Mouse (Mus musculus): Measurements from ENCODE around the gene Pikfyve.

Pikfyve gene

DNA sequence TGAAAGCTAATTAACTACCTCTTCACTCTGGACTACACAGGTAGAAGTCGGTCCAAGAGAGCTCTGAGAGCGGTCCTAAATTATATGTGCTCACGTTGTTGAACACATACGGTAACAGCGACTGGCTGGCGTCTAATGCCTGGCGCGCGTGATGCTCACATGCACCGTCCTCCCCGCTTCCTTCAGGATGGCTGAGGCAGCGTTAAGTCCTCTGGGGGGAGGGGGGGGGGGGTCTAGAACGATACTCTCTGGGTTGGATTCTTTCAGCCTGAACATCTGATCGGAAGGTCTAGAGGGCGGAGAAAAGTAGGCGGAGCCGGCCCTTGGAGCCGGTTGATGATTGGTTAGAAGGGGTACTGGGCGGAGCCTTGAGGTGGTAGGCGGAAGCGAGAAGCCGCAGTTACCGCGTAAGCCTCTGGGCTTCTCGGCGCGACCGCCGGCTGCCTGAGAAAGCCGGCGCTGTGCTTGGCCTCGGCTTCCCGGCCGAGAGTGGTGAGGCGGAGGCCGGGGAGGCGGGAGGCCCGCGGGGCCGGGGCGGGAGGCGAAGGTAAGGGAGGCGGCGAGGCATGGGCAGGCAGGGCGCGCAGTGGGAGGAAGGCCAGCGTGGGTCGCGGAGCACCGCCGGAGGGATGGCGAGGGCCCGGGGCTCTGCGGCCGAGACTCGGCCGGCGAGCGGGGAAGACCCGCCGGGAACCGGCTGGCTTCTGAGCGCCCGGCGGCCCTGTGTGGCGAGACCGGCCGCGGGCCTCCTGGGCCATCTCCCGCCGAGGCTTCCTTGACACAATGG, at the start of gene Pikfyve, which contains the start of gene Idh1:
Pikfyve (plus strand) TSS at position 397 of the 787 bp plus-strand sequence.
Idh1 (minus strand) TSS at position 214 of the 787 bp plus-strand sequence.
- in situ Hi-C loops (cut with MboI, MseI), result no loop called here

DNA sequence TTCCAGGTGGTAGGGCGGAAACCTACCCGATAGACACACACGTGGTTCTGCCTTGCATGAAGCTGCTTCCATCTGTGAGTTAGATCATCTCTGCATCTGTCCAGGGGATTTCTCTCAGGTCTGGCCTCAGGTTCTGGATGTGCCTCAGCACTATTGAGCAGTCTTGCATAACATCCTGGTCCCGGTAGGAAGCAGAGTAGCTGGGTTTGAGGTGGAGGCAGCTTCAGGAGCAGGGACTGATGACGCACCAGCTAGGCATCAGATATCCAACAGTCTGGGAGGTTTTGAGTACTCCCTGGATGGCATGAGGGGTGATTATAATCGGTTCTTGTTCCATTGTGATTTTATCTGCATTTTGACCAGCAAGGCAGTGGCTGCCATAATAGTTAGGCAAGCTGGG, 48.9 kb upstream of the Pikfyve start:
- in situ Hi-C loops (cut with MboI, MseI), result no loop called here

DNA sequence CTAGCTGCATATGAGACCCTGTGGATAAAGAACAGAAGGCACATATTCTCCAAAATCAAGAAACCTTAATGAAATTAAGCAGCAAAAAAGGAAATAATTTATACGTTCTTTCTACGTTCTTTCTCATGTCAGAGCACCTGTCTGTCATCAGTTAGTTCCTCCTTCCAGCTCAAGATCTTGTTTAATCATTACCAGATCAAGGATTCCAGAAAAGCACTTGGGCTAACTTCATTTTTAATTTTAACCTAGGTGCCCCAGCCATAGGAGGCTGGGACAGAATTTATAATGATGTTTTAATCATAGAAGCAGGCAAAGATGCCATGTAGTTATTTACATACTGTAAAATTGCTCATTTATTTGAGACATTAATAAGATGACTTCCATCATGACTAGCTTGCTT, 41.7 kb upstream of the Pikfyve start:
- in situ Hi-C loops (cut with MboI, MseI), result no loop called here

DNA sequence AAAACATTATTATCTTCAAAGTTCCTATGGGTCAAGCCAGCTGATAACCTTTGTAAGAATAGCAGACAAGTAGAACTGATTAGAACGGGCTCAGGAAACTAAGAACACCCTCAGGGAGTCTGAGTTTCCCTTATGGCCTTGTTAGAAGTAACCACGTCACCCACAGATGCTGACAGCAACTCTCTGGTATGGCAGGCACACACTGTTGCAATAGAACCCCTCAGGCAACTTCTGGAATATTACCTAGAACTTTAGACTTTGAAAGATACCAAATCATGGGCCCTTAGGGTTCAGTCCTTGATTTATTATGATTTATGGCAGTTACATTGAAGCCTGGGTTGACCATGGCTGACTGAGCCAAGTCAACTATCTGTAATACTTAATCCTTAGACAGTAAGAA, 39.9 kb upstream of the Pikfyve start:
- in situ Hi-C loops (cut with MboI, MseI), result no loop called here

DNA sequence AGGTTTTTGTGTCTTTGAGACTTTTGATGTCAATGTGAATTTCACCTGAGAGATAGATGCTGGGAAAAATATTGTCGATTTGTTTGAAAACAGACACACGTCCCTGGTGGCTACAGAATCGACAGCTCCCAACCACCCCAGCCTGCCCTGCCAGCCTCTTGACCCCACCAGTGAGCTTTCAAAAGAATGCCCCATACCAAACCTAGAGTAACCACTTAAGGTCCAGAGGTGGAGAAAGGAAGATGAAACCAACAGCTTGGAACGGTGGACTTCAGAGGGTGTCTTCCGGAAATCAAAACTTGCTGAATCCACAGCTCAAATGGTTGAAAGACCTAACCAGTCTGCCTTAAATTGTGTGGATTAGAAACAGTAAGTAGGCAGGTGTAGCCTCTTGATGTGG, 39.2 kb upstream of the Pikfyve start:
- in situ Hi-C loops (cut with MboI, MseI), result no loop called here

DNA sequence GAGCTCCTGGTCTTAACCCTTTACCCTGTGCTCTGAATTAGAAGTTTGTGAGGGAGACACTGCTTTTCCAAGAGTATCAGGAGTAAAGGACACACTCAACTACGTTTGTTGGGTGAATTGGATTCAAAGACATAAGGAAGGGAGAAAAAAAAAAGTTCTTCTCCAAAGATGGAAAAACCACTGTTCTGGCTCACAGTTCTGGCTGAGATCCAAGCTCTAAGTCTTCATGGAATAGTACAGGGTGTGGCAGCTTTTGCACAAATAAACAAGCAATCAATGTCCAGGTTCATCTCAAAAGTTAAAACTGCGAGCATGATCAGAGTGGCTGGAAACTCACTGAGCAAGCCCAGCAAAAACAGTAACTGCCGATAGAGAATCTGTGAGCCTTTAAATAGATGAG, 38.5 kb upstream of the Pikfyve start:
- in situ Hi-C loops (cut with MboI, MseI), result no loop called here

DNA sequence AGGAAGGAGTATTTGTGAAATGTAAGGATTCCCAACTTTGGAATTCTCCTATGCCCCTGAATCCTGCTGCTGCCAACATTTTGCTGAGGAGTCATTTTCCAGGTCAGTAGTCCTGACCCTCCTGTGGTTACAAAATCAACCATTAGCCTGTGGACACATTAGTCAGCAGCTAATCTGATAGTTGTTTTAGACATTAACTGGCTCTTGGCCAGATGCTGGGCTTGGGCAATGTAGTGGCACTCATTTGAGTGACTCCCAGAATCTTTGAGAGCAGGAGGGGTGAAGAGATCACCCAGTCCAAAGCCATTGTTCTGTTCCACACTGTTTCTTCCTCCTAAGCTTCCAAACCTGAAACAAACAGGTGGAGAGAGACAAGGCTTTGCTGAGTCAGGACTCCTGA, 31.7 kb upstream of the Pikfyve start:
- in situ Hi-C loops (cut with MboI, MseI), result no loop called here

DNA sequence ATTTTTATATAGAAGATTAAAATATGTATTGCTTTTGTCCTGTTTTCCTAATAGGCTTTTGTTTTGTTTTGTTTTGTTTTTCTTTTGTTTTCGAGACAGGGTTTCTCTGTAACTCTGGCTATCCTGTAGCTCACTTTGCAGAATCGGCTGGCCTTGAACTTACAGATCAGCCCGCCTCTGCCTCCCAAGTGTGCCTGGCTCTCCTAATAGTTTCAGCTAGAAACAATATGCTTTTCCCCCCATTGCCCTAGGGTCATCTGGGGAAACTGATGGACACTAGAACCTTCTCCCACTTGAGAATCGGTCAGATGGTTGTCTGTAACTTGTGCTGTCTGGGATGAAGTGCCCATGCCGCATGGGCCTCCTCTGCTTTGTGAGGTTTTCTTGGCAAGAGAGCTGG, 30.4 kb upstream of the Pikfyve start:
- in situ Hi-C loops (cut with MboI, MseI), result no loop called here

DNA sequence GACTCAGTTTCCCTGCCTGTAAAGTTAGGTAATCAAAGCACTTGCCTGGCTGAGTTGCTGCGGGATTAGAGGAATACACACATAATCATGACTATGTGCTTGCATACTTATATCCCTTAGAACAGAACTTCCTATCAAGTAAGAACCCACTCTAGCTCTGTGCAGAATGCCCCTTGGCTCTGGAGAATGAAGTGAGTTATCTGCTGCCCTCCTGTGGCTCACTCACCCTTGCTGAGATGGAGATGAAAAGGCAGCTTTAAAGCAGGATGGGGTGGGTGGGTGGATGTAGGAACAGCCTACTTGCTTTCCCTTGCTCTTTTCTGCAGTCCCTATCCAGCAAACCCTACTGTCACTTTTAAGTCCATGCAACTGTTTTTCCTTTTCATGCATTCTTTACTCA, 24.3 kb upstream of the Pikfyve start:
- in situ Hi-C loops (cut with MboI, MseI), result no loop called here

DNA sequence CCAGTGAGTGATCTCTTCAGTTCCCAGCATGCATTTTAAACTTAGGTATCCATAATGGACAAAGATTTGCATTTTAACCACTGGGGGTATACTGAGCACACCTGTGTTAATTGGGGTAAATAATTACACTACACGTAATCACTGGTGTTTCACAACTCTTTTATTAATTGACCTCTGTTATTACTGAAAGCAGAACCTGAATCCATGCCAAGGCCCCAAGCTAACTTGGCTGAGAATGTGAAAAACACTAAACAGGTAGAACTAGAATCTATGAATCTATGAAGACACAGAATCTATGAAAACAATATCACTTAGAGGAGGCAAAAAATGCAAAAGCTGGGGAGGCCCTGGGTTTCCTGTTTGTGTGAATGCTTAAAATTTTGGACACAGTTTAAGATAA, 19.0 kb upstream of the Pikfyve start:
- in situ Hi-C loops (cut with MboI, MseI), result no loop called here

DNA sequence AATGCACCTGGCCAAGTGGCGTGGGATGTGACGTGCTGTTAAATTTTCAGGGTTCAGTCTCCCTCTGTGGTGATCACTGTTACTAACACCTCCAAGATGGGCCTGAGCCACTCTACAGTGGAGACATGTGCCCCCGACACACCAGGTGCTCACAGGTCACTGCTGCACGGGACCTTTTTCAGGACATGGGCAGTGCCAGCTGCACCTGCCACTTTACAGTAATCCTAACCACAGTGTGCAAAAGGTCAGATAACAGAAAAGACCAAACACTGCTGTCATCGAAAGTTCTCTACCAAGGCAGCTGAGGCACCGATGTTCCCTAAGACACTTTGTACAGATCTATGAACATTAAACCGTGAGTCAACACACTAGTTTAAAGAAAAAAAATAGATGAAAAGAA, 16.9 kb upstream of the Pikfyve start:
- in situ Hi-C loops (cut with MboI, MseI), result no loop called here

DNA sequence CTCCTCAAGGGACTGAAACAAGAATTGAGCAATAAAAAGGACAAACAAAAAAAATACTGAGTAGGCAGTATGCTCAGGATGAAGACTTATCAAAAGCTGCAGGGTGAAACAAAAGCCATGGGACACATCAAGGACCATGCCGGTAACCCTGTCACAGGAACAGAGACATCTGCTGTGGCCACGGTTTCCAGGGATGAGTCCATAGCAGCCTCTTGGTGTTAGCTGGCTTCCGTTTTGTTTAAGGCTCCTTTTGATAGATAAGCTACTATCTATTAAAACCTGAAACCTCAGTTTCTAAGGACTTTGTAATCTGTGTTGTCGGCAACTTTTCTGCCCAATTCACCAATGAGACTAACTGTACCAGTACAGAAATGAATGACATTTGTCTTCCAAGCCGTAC, 16.5 kb upstream of the Pikfyve start:
- in situ Hi-C loops (cut with MboI, MseI), result no loop called here

DNA sequence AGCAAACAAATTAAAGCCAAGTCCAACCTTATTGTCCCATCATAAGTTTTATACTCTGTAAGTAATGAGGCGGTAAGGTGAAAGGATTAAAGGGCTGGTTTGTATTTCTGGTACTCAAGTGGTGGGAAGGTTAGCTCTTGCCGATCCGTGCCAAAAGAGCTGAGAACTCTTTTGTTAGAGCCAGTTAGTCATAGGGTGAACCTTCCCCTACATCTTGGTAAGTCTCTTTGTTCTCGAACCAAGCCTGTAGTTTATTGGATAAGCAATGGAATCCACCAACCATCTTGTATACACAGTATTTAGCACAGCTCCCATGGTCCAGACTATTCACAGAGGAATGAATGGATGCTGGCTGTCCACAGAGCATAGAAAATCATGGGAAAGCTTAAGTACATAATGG, 14.9 kb upstream of the Pikfyve start:
- in situ Hi-C loops (cut with MboI, MseI), result no loop called here

DNA sequence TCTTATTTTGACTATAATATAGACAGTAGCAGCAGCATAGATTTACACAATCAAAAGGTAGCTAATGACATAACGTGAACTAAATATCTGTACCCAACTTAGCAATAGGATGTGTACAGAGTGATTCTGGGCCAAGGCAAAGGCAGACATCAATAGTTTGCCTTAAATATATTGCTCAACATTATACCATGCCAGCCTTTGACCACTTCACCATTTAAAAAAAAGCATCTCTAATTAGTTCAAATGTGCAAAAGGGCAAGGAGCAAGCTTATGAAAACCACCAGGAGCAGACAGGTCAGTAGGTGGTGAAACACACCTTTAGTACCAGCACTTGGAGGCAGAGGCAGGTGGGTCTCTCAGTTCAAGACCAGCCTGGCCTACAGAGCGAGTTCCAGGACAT, 12.8 kb upstream of the Pikfyve start:
- in situ Hi-C loops (cut with MboI, MseI), result no loop called here

DNA sequence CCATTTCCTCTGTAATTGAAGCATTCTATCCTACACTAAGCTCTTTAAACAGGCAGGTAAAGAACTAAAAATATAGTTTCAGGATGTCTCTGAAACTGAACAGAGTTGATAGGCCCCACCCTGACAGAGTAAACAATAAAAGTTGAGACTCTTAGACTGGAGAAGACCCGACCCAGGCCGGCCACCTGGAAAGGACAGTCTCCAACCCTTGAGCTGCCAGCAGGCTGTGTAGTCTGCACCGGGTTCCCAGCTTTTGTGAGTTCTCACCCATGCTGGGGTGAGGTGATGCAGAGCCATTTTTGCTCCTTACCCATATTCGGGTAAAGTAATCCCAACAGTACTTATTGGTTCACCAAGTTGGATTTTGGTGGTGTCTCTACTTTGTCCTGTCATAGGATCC, 10.3 kb upstream of the Pikfyve start:
- in situ Hi-C loops (cut with MboI, MseI), result no loop called here

DNA sequence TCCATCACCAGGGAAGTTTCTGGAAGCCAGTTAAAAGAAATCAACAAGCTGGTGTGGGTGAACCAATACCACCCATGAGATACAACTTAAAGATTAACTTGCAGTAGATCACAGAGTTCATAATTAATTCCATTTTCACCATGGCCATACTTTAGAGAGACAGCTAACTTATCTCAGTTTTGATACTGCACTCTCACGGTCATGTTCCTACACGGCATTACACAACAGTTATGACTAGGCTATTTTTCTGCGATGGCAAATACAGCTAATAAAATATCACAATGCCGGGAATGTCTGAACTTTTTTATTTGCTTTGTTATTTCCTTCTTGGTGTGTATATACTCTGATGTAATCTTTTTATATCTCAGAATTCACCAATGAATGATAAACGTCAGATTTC, 9.6 kb upstream of the Pikfyve start:
- in situ Hi-C loops (cut with MboI, MseI), result no loop called here

DNA sequence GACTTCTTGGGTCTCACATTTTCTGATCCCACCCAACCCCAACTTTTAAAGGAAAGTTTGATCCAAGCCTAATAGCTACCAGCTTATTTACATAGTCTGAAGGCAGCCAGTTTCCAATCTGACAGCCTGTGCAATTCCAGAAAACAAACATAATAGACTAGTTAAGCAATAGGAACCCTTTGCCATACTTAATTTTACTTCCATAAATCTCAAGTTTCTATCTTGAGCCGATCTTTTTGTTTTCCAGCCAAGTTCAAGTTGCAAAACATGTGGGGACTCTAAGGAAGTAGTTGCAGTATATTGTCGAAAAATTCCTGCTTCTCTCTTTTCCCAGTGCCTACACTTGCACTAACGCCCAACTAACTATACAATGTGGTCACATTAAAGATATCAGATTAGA, 9.0 kb upstream of the Pikfyve start:
- in situ Hi-C loops (cut with MboI, MseI), result no loop called here

DNA sequence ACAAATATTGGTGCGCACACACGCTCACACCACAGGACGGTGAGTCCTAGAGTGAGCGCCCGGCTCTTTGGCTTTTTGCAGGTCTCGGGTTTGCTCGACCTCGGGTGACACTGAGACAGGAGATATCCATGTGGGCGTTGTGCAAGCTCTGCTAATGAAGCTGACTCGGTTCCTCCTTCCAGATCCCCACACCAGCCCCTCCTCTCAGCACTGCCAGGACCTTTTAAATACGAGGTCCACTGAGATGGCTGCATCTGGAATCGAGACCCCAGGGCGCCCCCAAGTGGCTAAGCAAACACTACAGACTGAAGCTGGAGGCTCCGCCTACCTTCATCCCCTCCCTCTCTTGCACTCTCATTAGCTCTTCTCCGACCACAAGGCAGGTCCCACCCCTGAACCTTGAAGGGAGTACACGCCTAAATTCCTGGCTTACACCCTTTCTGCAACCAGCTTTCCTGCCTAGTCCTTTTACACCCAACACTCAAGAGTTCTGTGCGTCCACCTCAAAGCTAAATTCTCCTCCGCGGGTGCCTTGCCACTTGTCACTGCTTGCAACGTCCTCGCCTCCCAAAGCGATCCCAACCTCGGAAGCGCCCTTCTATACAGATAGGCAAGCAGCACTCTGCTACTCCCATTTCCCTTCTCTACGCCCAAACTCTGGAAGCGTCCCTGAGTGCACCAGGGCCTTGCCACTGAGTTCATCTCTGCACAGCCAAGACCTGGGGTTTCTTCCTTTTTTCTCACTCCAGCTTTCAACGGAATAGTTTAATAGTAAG, 8.2 kb upstream of the Pikfyve start:
- in situ Hi-C loops (cut with MboI, MseI), result no loop called here

DNA sequence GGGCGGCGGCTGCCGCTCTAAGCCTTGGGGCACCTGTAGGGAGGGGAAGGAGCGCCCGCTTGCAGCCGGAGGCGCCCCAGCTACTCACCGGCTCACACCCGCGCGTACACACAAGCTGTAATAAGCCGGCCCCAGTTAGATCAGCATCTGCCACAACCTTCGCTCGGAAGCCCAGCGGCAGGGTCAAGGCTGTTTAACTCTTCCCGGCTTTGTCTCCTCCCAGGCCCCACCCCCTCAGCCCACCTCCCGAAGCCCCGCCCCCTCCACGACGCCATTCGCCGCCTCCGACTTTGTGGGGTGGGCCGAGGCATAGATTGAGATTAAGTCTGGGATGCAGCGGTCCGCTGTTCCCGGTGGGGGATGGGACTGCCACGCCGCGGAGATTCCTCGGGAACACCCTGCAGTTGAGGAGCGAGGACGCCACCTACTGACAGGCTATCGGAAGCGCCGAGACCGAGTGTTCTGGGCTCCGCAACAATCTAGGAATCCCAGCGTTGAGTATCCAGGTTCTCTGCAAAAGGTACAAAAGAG, 7.5 kb upstream of the Pikfyve start:
- in situ Hi-C loops (cut with MboI, MseI), result no loop called here

DNA sequence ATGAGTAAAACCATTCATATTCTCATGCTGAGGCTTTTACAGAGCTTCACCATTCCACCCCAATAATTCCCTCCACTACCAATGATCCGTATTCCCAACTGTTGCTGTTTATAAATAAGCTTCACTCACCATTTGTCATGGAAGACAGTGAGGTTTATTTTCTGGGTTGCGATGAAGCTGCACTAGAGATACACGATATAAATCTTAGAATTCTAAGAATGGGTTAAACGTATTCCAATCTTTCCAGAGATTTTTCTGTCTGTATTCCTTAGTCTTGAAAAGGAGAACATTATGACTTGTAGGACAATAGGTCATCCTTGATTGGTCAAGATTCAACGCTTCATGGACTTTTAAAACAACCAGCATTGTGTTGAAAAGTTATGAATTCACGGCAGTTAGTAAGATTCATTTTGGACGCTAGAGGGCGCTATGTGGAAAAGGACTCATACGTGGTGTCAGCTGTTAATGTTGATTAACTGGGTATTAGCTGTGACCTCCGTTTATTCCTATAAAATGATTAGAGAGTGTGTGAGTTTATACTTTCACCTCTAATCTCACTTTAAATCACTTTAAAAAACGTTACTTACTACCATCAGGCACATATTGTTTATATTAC, 6.7 kb upstream of the Pikfyve start:
- in situ Hi-C loops (cut with MboI, MseI), result no loop called here

DNA sequence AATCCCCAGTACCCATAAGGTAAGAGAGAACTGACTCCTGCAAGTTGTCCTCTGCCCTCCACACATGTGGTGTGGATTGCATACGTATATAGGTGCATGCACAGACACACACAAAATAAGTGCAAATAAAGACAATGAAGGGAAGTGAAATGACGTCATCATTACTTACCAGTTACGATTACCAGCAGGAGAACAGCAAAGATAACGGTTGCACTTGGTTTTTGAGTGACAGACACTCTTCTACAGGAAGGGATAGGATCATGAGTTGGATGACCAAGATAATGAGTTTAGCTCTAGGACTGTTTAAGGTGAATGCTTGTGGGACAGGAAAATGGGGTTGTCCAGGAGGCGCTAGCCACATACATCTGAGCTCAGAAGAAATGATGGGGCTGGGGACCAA, 5.0 kb upstream of the Pikfyve start:
- in situ Hi-C loops (cut with MboI, MseI), result no loop called here

DNA sequence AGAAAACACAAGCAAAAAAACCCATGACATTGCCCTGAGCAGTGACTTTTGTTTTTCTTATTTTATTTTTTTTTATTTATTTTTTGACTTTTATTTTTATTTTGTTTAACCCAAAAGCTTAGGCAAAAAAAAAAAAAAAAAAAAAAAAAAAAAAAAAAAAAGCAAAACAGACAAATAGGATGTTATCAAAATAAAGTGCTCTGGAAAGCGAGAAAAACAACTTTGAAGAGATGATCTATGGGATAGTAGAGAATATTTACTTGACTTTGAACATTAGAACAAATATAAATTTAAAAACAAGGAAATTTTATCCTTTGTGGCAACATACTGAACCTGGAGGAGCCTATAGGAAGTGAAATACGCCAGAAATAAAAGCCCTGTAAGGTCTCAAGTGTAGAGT, 2.5 kb upstream of the Pikfyve start:
- in situ Hi-C loops (cut with MboI, MseI), result no loop called here

DNA sequence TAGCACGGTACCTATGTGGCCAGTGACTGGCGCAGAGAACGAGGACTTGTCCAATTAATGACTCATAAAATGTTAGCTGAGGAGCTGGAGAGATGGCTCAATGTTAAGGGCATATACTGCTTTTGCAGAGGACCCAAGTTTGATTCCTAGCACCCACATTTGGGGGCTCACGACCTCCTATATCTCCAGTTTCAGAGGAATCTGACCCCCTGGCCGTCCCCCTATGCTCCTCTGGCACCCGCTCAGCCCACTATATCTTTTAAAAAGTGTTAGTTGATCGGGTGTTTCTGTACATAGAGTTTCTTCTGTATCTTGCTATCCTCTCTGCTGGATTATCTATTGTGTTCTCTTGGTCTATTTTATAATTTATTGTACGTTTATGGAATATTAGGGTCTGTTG, 1.5 kb upstream of the Pikfyve start:
- in situ Hi-C loops (cut with MboI, MseI), result no loop called here
